Mouse (Mus musculus) neural tube, embryonic 13.5 days (tissue): ENCODE measurements around the gene St3gal4. TPM values are rescaled to one million over a fixed set of nuclear protein-coding genes. Genes with fewer than 3 reads are reported as not detected.
"Not testable (repeated sequence)": the region's sequence is repeated elsewhere in the genome, so short reads cannot be mapped to it uniquely, and the experiment has no call there.

Source experiments
- ATAC-seq: fragments of 200-750 bp; cut with Nextera tagmentation; 2 replicates; pipeline ENCODE4 v1.8.0; 2017; ENCODE audit warnings: low read depth, mild to moderate bottlenecking, moderate TSS enrichment, moderate library complexity
- H3K27ac ChIP-seq: fragments of 300-500 bp; sonication (generic); replicated peaks from 2 replicates; pipeline ENCODE4 v1.5.1; 2015; ENCODE audit warnings: moderate library complexity, mild to moderate bottlenecking, inconsistent platforms
- H3K27me3 ChIP-seq: fragments of 300-500 bp; sonication (generic); 2 replicates; pipeline ENCODE4 v1.6.1; 2015; ENCODE audit warnings: mild to moderate bottlenecking, inconsistent platforms
- H3K36me3 ChIP-seq: fragments of 300-500 bp; sonication (generic); 2 replicates; pipeline ENCODE4 v1.6.1; 2015; ENCODE audit warnings: mild to moderate bottlenecking, inconsistent platforms
- H3K4me1 ChIP-seq: fragments of 300-500 bp; sonication (generic); replicated peaks from 2 replicates; pipeline ENCODE4 v1.6.1; 2015; ENCODE audit warnings: inconsistent platforms
- H3K4me2 ChIP-seq: fragments of 300-500 bp; sonication (generic); 2 replicates; pipeline ENCODE4 v1.6.1; 2015; ENCODE audit warnings: inconsistent platforms, mild to moderate bottlenecking, moderate library complexity
- H3K4me3 ChIP-seq: fragments of 300-500 bp; sonication (generic); 2 replicates; pipeline ENCODE4 v1.5.1; 2015; ENCODE audit warnings: mild to moderate bottlenecking, inconsistent platforms
- H3K9ac ChIP-seq: fragments of 300-500 bp; sonication (generic); 2 replicates; pipeline ENCODE4 v1.6.1; 2015; ENCODE audit warnings: moderate library complexity, mild to moderate bottlenecking, inconsistent platforms
- H3K9me3 ChIP-seq: fragments of 300-500 bp; sonication (generic); 2 replicates; pipeline ENCODE4 v1.6.1; 2016; ENCODE audit warnings: inconsistent platforms
- WGBS: fragments of 180-500 bp; shearing (Covaris S2); methylation state at CpG from one replicate; pipeline ENCODE4 v1.1.7; 2015; 5-methylcytosine and 5-hydroxymethylcytosine counted together
- polyA plus RNA-seq: library from polyadenylated mRNA; unstranded; fragments of >200 nt; fragmentation: Nextera tagmentation; extraction: Ambion mirVana; gene quantifications from 2 replicates; pipeline ENCODE4 v1.2.1, GENCODE M21; 2015

St3gal4 gene
- polyA plus RNA-seq, 1 experiment from 2014 or later: 7.6 TPM

DNA sequence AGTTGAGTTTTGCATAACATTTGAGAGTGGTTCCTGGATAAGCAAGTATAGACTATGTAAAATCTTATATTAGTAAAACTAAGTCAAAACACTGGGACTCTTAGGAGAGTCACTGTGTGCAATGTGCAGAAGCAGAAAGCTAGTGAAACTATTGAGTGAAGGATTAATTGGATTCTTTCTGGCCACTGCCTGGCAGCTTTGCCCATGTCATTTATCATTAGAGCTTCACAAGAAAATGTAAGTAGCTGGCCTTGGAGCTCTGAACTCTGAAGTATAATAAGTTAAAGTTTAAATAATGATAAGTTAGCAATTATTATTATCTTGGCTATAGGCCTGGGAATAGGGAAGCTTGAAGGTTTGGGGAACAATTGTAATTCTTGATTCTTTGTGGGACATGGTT is 29.8 kb upstream of the St3gal4 start:
- not testable (repeated sequence) for H3K4me2 ChIP-seq, H3K9ac ChIP-seq, H3K4me1 ChIP-seq, H3K27me3 ChIP-seq, H3K4me3 ChIP-seq, H3K36me3 ChIP-seq, H3K9me3 ChIP-seq, ATAC-seq, H3K27ac ChIP-seq

DNA sequence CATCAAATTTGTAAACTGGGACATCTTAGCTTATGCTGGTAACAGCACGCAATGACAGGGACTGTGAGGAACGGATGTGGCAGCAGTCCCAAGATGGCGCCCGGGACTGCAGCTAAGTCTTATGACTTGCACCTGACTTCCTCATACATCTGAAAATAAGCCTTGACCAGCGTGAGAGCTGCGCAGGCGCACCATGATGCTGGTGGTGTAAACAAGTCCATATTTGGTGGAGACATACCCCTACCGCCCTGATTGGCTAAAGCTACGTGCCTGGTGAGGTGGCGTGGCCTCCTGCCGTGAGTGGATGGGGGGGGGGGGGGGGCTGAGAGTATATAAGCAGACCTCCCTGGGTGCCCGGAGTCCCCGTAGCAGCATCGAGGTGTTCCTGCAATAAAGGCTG is 28.2 kb upstream of the St3gal4 start:
- H3K27me3 ChIP-seq, H3K4me1 ChIP-seq, H3K4me2 ChIP-seq, H3K9me3 ChIP-seq, H3K9ac ChIP-seq, H3K27ac ChIP-seq, H3K36me3 ChIP-seq, H3K4me3 ChIP-seq, ATAC-seq: not testable (repeated sequence)
- WGBS: 97% methylated on average over 14 of the region's 14 CpGs

DNA sequence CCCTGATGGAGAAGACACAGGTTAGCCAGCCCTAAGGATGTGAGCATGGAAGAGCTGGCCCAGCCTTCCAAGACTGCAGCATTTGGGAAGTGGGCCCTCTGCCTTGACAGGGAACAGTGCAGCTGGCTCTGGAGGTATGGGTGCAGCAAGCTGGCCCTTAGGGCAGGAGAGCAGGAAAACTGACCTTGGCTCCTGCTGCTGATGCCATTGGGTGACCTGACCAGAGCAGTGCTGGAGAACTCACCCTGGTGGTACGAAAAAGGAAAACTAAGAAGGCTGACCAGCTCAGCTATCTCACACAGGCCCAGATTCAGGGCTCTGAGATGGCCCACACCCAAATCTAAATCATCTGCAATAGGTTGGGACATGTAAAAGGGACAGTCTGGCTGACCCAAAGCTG is 26.8 kb upstream of the St3gal4 start:
- WGBS: 93% methylated on average over 1 of the region's 1 CpGs
- Histone ChIP-seq H3K4me3 (no peak overlapping the region), H3K9ac (no peak overlapping the region), H3K27me3 (no peaks in the 10 kb centered on the region), H3K4me2 (no peak overlapping the region), H3K27ac (no peak overlapping the region), H3K36me3 (no peaks in the 10 kb centered on the region), H3K4me1 (no peaks in the 10 kb centered on the region), H3K9me3 (no peaks in the 10 kb centered on the region)
- no peak for ATAC-seq

DNA sequence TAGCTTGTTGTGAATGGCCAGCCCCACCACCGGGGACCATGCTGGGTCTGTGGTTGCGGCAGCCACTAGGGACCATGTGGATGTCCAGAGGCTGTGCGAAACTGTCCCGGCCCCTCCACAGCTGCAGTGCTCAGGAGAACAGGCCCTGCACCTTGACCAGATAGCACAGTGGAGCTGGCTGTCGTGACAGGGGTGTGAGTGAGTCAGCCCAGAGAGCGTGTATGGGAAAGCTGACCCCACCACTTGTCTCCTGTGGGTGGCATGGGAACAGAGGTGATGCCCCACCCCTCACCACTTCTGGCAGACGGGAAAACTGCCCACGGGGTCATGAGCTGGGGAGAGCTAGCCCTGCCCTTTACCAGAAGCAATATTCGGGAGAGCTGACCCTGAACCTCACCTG is 26.1 kb upstream of the St3gal4 start:
- H3K4me3 ChIP-seq: no peak overlapping the region
- H3K27me3 ChIP-seq: no peaks in the 10 kb centered on the region
- H3K9ac ChIP-seq: no peak overlapping the region
- no peaks in the 10 kb centered on the region for H3K9me3 ChIP-seq
- WGBS: 86% methylated on average over 9 of the region's 9 CpGs
- H3K4me2 ChIP-seq: no peak overlapping the region
- no peaks in the 10 kb centered on the region for H3K4me1 ChIP-seq
- no peak; the same call in 1 of the 2 replicates for ATAC-seq
- no peak overlapping the region for H3K27ac ChIP-seq
- H3K36me3 ChIP-seq: no peaks in the 10 kb centered on the region

DNA sequence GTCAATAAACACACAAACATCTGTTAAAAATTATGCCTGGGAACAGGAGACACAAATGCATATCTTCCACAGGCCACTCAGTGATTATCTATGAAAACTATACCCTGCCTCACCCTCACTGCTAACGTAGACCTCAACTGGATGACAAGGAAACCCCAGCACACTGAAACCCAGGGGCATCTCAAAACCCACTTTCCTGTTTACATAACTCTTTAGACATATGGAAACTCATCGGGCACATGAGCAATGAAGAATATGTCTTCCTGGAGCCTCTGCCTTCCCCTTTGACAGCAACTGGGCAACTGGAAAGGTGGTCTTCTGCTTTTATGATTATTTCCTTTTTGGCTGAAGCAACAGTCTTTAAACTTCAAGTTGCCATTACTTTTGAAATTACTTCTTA is 23.2 kb upstream of the St3gal4 start:
- no peak for ATAC-seq
- Histone ChIP-seq H3K4me3 (no peak overlapping the region), H3K9me3 (no peaks in the 10 kb centered on the region), H3K9ac (no peak overlapping the region), H3K4me1 (no peaks in the 10 kb centered on the region), H3K36me3 (no peaks in the 10 kb centered on the region), H3K4me2 (no peak overlapping the region), H3K27me3 (no peaks in the 10 kb centered on the region), H3K27ac (no peak overlapping the region)
- 88% methylated on average over 2 of the region's 2 CpGs for WGBS

DNA sequence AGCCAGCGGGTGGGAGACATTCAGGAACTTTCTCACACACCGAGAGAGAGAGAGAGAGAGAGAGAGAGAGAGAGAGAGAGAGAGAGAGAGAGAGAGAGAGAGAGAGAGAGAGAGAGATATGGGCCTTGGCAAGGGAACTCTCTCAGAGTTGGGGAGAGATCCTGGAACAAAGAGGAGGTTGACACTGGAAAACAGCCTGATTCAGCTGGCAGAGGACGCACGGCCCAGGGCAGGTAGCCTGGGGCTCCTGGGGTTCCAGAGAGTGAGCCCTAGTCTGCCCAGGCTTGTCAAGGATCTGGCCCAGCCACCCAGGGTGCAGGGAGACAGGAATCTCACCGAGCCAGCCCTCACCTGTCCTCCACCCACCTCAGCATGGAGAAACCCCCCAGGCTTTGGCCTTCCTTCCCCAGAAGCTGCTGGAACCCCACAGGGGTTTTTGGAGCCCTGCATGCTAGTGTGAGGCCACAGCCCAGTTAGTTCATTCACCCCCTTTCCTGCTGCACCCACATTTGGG is 20.2 kb upstream of the St3gal4 start:
- ATAC-seq: no peak
- no peak overlapping the region for H3K9ac ChIP-seq
- H3K9me3 ChIP-seq: no peaks in the 10 kb centered on the region
- H3K4me3 ChIP-seq: no peak overlapping the region
- no peaks in the 10 kb centered on the region for H3K36me3 ChIP-seq
- 0 out of 2 replicates have a peak, but pooled peaks cover 6% of the 10 kb centered on the region for H3K4me1 ChIP-seq
- 85% methylated on average over 5 of the region's 5 CpGs for WGBS
- no peak overlapping the region for H3K4me2 ChIP-seq
- no peaks in the 10 kb centered on the region for H3K27me3 ChIP-seq
- no peak overlapping the region for H3K27ac ChIP-seq

DNA sequence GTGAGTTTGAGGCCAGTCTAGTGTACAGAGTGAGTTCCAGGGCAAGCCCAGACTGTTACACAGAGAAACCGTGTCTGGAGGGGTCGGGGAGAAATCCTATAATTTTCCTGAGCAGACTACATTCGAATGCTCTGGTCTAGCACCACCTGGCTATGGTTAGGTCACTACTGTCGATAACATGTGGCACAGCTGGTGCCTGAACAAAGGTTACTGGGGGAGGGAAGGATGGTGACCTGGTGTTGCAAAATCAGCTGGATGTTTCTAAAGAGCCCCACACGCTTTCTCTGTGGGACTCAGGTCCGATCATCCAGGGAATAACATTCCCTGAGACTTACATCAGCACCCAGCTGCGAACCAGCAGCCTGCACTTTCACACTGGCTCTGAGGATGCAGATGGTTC is 19.0 kb upstream of the St3gal4 start:
- WGBS: 74% methylated on average over 7 of the region's 7 CpGs
- Histone ChIP-seq H3K36me3 (no peaks in the 10 kb centered on the region), H3K4me2 (no peak overlapping the region)

DNA sequence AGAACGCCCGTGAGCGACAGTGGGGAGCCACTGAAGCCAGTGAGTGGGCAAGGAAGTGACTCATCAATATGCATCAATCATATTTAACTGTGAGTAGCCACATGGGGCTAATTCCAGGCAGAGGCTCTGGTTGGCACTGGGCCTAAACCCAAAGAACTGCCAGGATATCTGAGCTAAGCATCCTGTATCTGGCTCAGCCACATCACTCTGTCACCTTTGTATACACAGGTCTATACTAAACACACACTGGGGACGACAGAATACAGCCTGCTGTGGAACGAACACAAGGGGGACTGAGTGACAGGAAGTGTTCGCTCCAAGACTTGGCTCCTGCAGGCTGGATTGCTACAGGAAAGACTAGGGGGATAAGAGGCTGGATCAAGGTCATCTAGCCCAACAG is 16.5 kb upstream of the St3gal4 start:
- no peak for ATAC-seq
- WGBS: 65% methylated on average over 6 of the region's 6 CpGs
- H3K4me3 ChIP-seq: no peak overlapping the region
- no peak overlapping the region for H3K4me2 ChIP-seq
- no peak overlapping the region for H3K27ac ChIP-seq
- no peaks in the 10 kb centered on the region for H3K9me3 ChIP-seq
- H3K27me3 ChIP-seq: no peaks in the 10 kb centered on the region
- H3K9ac ChIP-seq: no peak overlapping the region
- 0 out of 2 replicates have a peak, but pooled peaks cover 6% of the 10 kb centered on the region for H3K4me1 ChIP-seq
- no peaks in the 10 kb centered on the region for H3K36me3 ChIP-seq

More for the DNA sequence above, 19.0 kb upstream of the St3gal4 start:
- no peak overlapping the region for H3K27ac ChIP-seq
- H3K9ac ChIP-seq: no peak overlapping the region
- no peak for ATAC-seq
- no peaks in the 10 kb centered on the region for H3K9me3 ChIP-seq
- H3K27me3 ChIP-seq: no peaks in the 10 kb centered on the region
- H3K4me3 ChIP-seq: no peak overlapping the region
- 0 out of 2 replicates have a peak, but pooled peaks cover 6% of the 10 kb centered on the region for H3K4me1 ChIP-seq

DNA sequence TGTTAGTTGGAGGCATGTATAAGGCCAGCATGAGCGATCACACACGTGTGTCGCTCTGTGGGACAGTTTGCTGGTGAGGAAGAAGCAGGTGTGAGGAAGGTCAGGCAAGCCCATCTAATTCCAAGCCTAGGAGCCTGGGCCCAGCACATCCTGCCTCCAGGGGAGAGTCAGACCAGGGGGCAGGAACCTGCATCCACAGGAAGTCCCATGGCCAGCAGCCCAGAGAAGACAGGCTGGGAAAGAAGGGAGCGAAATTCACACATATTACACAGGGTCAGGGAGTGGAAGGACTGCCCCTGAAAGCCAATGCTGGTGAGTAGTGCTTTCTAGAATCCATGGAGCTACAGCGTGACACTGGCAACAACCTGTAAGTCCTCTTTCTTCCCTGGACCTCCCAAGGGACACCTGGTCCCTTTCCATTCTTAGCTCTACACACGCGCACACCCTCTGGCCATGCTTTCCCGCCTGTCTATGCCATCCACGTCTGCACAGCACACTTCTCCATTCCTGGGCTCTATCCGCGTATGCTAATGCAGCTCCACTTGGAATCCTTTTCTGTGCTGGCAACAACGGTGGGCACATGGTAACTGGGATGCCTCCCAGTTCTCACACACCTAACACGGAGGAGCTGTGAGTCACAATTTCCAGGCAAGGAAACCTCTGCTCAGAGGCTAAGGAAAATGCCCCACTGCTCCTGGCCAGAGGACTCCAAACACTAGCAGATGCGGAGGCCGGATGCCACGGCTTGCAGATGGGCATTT is 12.7 kb upstream of the St3gal4 start:
- no peak for ATAC-seq
- no peak overlapping the region for H3K9ac ChIP-seq
- H3K9me3 ChIP-seq: no peaks in the 10 kb centered on the region
- 92% methylated on average over 16 of the region's 16 CpGs for WGBS
- H3K4me2 ChIP-seq: no peak overlapping the region
- peaks cover 12% of the 10 kb centered on the region for H3K36me3 ChIP-seq
- H3K4me3 ChIP-seq: no peak overlapping the region
- H3K4me1 ChIP-seq: 0 out of 2 replicates have a peak, but pooled peaks cover 6% of the 10 kb centered on the region
- no peak overlapping the region for H3K27ac ChIP-seq
- H3K27me3 ChIP-seq: no peaks in the 10 kb centered on the region

DNA sequence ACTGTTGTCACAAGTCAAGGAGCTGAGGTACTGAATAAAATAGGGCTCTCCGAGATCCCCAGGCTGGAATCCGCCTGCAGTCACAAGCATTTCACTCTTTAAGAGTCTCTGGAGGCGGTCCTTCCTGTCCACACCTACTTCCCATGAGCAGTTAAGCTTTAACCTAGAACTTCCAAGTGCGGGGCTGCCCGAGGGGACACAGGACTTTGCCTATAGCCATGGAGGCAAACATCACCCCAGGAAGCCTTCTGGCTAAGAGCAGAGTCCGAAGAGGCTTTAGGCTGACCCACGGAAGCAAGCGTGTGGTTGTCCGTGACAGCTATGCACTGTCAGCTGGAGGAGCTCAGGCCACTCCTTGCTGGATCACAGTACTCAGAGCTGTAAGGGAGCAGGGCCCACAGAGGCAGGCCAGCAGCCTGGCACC is 9.9 kb upstream of the St3gal4 start:
- WGBS: 88% methylated on average over 9 of the region's 9 CpGs
- Histone ChIP-seq H3K4me3 (no peak overlapping the region), H3K4me2 (no peak overlapping the region), H3K36me3 (peaks cover 35% of the 10 kb centered on the region), H3K27ac (no peak overlapping the region), H3K9ac (no peak overlapping the region), H3K9me3 (no peaks in the 10 kb centered on the region), H3K4me1 (no peaks in the 10 kb centered on the region), H3K27me3 (no peaks in the 10 kb centered on the region)
- ATAC-seq: no peak

DNA sequence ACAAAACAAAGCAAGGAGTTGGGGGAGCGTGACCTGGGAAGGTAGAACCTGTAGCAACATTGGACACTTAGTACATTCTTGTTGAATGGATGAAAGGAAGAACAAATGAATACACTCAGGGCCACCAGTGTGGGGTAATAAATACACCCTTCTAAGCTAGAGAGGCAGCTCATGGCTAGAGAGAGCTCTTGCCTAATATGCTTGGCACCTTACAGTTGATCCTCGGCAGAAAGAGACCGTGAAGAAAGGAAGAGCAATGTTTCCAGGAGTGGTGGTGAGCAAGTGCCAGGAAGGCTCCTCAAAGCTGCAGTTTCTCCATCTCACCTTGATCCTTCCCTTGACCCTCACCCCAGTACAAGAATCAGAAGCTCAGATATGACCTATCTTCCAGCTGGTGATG is 9.5 kb upstream of the St3gal4 start:
- Histone ChIP-seq H3K36me3 (peaks cover 39% of the 10 kb centered on the region), H3K27me3 (no peaks in the 10 kb centered on the region), H3K4me3 (no peak overlapping the region), H3K27ac (no peak overlapping the region), H3K9ac (no peak overlapping the region), H3K9me3 (no peaks in the 10 kb centered on the region), H3K4me2 (no peak overlapping the region), H3K4me1 (no peaks in the 10 kb centered on the region)
- 88% methylated on average over 3 of the region's 3 CpGs for WGBS
- no peak for ATAC-seq

DNA sequence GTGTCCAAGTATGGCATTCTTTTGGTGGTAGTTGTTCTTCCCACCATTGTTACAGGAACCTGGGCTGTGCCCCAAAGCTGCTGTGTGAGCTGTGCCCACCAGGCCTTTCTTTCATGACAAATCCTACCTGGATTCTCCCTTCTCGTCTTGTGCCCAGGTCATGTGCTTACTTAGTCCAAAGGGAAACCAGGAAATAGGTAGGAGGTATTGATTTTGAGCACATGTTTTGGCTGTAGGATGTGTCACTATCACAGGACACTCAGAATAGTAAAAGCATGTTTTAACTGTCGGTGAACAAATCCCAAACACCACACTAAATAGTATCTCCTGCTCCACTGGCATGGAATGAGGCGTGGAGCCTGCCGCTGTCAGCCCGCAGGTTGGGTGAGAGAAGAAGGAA is 8.5 kb upstream of the St3gal4 start:
- Histone ChIP-seq H3K36me3 (peaks cover 41% of the 10 kb centered on the region), H3K4me3 (no peak overlapping the region), H3K4me1 (no peaks in the 10 kb centered on the region), H3K27ac (no peak overlapping the region), H3K9me3 (no peaks in the 10 kb centered on the region), H3K9ac (no peak overlapping the region), H3K27me3 (no peaks in the 10 kb centered on the region), H3K4me2 (no peak overlapping the region)
- 94% methylated on average over 5 of the region's 5 CpGs for WGBS
- ATAC-seq: no peak

DNA sequence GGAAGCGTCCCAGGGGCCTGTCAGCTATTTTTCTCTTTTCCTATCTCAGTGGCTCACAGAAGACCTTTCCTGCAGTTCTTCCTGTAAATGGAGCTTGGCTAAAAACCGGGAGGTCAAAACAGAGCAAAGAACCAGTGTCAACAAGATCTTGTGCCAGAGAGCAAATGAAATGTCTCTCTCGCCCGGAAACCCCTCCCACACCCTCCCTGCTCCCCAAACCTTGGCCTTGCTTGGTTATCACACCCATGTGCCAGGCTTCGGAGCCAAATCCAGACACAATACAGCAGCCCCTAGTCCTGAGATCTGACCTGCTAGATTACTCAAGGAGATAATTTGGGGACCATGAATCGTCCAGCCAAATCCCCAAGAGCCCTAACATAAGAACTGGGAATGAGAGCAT is 8.1 kb upstream of the St3gal4 start:
- Histone ChIP-seq H3K9ac (no peak overlapping the region), H3K9me3 (no peaks in the 10 kb centered on the region), H3K4me3 (no peak overlapping the region), H3K27me3 (no peaks in the 10 kb centered on the region), H3K4me2 (no peak overlapping the region), H3K4me1 (no peaks in the 10 kb centered on the region), H3K27ac (no peak overlapping the region), H3K36me3 (peaks cover 41% of the 10 kb centered on the region)
- WGBS: 86% methylated on average over 6 of the region's 6 CpGs
- ATAC-seq: no peak
